Mouse (Mus musculus) MEL (cell line): ENCODE results near the gene Kcnk18.

Experiments used
- CTCF ChIP-seq, 3 experiments: IDR thresholded peaks in 2 of 3; conservative IDR thresholded peaks in 1 of 3; 2 replicates each; pipeline ENCODE4 v1.5.1; 2011 to 2012; ENCODE audit warnings: low read length in 3 of 3, low read depth in 2 of 3, mild to moderate bottlenecking in 2 of 3, improper control_type of control experiment in 1 of 3, inconsistent platforms in 1 of 3, mixed read lengths in 1 of 3, moderate library complexity in 1 of 3; ENCODE audit not compliant: control insufficient read depth in 1 of 3, insufficient read depth in 1 of 3, poor library complexity in 1 of 3, severe bottlenecking in 1 of 3
- E2F4 ChIP-seq: IDR thresholded peaks from 2 replicates; pipeline ENCODE4 v1.6.1; 2011; ENCODE audit warnings: low read depth, low read length, improper control_type of control experiment, borderline replicate concordance
- MYB ChIP-seq: IDR thresholded peaks from 2 replicates; pipeline ENCODE4 v1.6.1; 2011; ENCODE audit warnings: mild to moderate bottlenecking, low read depth, low read length, improper control_type of control experiment
- POLR2A ChIP-seq, 2 experiments: IDR thresholded peaks; 2 replicates each; pipeline ENCODE4 v1.6.1; 2011 to 2012; ENCODE audit warnings: low read length in 2 of 2, mild to moderate bottlenecking in 2 of 2, control low read depth in 1 of 2, improper control_type of control experiment in 1 of 2, low read depth in 1 of 2, moderate library complexity in 1 of 2; ENCODE audit not compliant: control insufficient read depth in 1 of 2, insufficient read depth in 1 of 2, poor library complexity in 1 of 2
- TAL1 ChIP-seq: IDR thresholded peaks from 2 replicates; pipeline ENCODE4 v1.6.1; 2012; ENCODE audit warnings: mild to moderate bottlenecking, inconsistent platforms, low read length, moderate library complexity, mixed read lengths
- ZMIZ1 ChIP-seq: IDR thresholded peaks from 2 replicates; pipeline ENCODE4 v1.6.1; 2012; ENCODE audit warnings: low read depth, mild to moderate bottlenecking, inconsistent platforms, low read length, improper control_type of control experiment, moderate library complexity
- ZNF384 ChIP-seq: IDR thresholded peaks from 2 replicates; pipeline ENCODE4 v1.6.1; 2012; ENCODE audit warnings: low read depth, mild to moderate bottlenecking, inconsistent platforms, low read length, improper control_type of control experiment

- TF ChIP-seq ZNF384 = no peak
- no peak for TF ChIP-seq POLR2A (IDR thresholded peaks at IDR 0.05; ENCODE audit: control insufficient read depth in 1 of 2, insufficient read depth in 1 of 2, low read depth in 1 of 2, low read length in 2 of 2, poor library complexity in 1 of 2)
- TF ChIP-seq ZMIZ1 = no peak
- TF ChIP-seq TAL1 = no peak
- no peak for TF ChIP-seq MYB
- no peak for TF ChIP-seq E2F4
- TF ChIP-seq CTCF (IDR thresholded peaks at IDR 0.05 in 2 of 3, conservative IDR thresholded peaks at IDR 0.05 in 1 of 3; ENCODE audit: control insufficient read depth in 1 of 3, insufficient read depth in 1 of 3, low read depth in 2 of 3, low read length in 3 of 3, poor library complexity in 1 of 3, severe bottlenecking in 1 of 3) = peak in 2 of 3 experiments; percentile 43 to 55; a peak in 5 of 6 replicates
Observed at GRCm38 (mm10) chr19:59243057-59243456, 24.0 kb downstream of the Kcnk18 start.
